Mouse (Mus musculus): ENCODE measurements around the gene Atp13a2.

GRCm38 (mm10) chr4:140948481-140948880, 38.2 kb upstream of the Atp13a2 start:
- TF ChIP-seq CTCF (IDR thresholded peaks at IDR 0.05; ENCODE audit: low read depth), result no peak
- no peak for TF ChIP-seq EP300 (IDR thresholded peaks at IDR 0.05; ENCODE audit: low read depth)
